Mouse (Mus musculus) thymus, adult 18-20 months (tissue): ENCODE results near the gene BC049715.

Experiments used
- DNase-seq, 2 experiments: peaks; one replicate each; pipeline ENCODE4 v3.0.0; 2022; ENCODE audit warnings: mixed read lengths in 2 of 2

Gene BC049715

DNA sequence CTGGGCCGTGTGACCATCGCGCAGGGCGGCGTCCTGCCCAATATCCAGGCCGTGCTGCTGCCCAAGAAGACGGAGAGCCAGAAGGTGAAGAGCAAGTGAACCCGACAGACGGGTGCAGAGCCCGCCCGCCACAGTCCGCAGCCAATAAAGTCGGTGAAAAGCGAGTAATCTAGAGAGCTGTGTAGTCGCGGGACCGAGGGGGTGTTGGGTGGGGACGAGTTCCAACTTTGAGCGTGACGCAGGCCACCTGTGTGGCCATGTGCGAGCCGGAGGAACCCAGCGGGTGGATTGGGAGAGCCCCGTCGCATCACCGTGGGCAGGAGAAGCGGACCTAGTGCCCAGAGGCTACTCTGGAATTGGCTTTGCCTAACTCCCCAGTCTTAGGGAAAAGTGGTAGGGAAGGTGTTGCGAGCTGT is 18.8 kb upstream of the BC049715 start:
- DNase-seq: peak in 1 of 2 experiments; percentile 28

DNA sequence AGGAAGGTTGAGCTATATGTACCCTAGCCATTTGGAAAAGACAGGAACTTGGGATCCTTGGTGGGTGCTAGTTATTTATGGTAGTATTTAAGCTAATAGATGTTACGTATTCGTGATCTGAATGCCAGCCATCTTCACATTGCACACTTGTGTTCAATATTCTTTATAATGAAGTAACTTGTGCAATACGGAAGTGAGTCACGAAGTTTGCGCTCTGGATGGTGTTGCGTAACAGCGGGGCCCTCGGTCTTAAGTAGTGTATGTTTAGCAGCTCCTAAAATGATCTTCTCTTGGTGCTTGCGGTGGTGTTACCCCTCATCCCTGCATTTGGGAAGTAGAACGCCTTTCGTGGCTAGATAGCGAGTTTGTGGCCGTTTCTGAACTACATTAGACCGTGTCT is 18.3 kb upstream of the BC049715 start:
- DNase-seq: no peak

DNA sequence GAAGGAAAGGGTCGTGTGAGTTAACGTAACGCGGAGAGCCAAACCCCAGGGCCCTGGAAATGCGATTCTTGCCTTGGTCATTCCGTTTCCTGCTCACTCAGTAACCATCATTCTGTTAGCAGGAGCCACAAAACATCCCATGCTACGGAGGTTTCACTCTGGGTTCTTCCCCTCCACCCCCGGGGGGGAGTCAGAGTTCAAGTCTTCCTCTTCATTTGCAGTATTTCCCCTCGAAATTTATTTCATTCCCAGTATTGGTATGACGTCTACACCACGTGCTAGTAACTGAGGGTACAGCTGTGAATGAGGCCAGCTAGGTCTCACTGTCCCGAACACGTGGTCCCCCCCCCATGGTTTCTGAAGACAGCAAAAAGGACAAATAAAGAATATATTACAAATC is 17.8 kb upstream of the BC049715 start:
- DNase-seq: no peak

DNA sequence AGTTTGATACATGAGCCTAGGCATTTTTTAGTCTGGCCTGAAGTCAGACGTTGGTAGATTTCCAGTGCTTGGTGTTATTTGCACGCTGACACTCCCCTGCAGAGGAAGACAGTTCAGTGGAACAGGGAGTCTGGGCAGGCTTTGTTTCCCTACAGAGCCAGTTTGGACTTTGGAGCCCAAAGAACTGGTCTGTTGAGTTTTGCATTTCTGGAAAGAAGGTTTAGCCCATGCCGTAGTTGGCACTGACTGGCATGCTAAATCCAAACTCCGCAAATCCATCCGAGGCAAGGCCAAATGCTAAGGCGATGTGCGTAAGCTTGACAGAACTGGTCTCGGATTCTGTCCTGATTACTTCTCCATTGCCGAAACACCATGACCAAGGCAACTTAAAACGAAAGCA is 16.2 kb upstream of the BC049715 start:
- DNase-seq: no peak

DNA sequence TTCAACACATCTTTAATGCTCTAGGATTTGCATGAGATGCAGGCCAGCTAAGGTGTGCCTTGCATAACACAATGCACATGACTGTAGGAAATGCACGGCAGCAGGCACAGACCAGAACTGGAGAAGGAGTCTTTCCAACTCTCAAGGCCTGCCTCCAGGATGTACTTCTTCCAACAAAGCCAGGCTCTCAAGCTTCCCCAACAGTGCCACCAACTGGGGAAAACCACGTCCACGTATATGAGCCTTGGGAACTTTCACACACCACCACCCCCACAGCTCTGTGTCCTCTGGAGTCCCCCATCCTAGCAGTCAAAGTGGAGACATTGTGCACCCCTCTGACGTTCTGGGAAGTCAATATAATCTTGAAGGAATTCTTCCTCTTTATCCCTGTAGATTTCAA is 14.3 kb upstream of the BC049715 start:
- no peak for DNase-seq

DNA sequence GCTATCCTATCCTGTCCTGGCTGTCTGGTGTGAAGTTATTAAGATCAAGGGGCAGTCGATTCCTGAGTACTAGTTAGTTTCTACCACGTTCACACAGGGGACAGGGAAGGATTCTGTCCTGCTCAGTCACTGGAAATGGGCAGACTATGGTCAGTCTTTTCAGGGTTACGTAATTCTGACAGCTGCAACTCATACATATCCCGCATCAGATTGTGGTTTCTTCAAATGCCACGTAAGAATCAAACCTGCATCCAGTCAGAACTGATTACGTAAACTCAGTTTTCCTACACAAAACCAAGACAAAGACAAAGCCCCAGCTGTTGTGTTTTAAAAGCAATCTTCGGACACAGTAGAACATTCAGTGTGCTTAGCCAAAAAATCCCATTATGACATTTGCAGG is 12.0 kb upstream of the BC049715 start:
- DNase-seq: no peak

DNA sequence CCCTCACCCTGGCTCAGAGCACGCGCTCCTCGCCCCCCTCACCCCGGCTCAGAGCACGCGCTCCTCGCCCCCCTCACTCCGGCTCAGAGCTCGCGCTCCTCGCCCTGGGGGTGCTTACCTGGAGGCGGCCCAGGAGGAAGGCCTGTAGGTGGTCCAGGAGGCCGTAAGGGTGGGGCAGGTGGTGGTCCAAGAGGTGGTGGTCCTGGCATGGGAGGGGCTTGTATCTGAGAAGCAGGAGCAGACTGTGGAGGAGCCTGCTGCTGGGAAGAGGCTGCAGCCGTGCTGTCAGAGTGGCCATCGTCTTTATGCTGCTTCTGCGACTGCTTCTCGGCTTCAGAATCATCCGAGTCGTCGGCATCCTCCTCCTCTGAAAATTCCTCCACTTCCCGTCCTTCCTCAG is 10.6 kb upstream of the BC049715 start:
- DNase-seq: no peak

DNA sequence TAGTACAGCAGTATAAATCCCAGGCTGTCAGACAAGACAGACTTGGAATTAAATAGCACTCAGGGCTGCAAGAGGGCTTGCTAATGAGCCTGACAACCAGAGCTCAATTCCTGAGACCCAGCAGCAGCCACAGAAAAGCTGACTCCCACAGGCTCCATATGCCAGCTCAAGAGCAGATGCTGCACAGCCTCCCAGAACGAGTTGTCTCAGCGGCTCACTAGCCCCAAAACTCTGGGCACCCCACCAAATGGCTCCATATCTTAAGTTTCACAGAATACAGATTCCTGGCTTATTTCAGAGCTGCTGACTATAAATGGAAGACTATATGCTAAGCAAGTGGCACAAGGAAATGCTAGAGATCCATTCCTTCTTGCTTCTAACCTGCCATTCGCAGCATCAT is 9.9 kb upstream of the BC049715 start:
- DNase-seq: no peak

DNA sequence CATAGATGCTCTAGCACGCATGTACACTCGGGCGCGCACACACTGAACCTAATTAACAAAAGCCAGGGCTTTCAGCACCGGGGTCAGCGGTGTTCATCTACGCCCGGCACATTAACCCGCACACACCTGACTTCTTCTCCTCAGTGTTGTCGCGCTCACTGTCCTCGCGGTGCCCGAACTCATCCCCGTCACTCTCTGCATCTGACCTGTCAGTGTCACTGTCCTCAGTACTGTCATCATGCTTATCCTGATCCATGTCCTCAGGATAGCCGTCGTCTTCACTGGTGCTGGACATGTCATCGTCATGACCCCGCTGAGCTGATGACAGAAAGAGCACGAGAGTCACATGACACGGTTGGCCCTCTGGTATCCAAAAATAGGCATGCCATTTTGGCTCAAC is 7.0 kb upstream of the BC049715 start:
- DNase-seq: no peak

DNA sequence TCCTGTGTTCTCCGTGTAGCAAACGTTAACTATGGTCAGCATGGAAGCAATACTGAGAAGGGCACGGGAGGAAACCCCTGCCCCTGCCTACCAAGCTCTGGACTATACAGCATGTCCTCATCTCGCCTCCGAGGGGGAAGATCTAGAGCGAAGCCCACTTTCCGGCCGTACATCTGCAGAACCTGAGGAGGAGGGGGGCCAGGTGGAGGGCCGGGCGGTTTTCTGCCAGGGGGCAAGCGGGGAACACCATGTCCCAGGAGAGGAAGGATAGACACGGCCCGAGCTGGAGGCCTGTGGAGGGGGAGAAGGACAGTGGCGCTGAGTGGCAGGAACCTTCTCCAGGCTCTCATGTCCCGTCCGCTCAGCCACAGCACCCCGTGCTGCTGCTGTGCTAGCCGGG is 6.3 kb upstream of the BC049715 start:
- DNase-seq: no peak

DNA sequence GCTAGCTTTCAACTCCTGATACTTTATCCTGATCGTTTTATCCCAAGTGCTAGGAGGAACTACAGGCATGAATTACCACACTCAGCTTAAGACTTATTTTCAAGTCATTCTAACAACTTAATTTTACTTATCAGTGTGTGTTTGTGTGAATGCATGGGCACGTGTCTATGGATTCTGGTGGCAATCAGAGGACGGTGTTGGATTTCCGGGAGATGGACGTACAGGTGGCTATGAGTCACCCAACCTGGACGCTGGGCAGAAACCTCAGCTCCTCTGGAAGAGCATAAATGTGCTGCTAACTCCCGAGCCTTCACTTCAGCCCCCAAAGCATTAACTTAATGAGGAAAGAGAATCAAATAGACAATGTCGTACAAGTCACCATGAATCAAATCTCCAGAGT is 2.4 kb upstream of the BC049715 start:
- no peak for DNase-seq

DNA sequence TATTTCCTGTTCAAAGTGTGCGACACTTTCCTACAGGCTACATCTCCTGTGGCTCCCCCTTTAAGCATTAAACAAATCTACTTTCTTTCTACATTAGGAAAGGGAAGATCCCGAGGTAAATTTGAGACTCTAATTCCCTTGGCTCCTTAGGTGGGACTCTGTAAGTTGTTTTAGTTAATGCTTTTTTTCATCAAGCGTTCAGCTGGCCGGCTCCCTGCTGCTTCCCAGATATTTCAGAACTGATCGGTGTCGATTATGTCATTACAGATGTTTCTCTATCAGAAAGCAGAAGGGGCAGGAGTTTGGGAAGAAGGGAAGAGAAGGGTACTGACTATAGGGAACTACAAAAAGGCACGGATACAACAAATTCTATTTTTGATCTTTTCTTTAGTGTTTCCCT is 310 bp upstream of the BC049715 start:
- DNase-seq: no peak

DNA sequence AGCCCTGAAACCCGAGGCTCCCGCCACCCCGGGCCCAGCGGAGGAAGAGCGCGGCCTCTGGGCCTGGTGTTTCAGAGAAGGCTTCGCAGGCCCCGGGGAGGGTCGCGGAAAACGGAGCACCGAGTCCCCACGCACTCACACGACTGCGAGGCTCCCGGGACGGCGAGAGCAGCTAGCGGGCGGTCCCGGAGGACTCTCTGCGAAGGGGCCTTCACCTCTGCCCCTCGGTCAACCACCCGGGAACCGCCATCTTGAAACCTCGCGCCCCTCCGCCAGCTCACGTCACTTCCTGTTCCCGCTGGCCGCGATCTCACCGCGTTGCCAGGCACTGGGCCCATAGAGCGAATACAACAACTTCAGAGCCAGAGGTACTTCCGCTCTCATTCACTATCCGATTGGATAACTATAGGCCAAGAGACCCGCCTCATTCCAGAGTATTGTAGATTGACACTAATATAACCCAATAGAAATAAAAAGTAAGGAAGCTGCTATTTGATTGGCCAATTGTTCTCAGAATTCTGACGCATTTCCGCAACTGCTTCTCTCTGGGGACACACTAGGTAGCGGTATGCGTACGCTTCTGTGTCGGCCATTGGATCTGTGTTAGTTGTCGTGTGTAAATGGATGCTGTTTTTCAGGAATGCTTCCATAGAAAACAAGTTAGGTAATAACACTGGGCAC is 595 bp downstream of the BC049715 start, which contains the start of gene Wbp11:
Gene Wbp11 (minus strand): TSS at position 353 of the 681 bp plus-strand sequence.
- DNase-seq: peak; percentile 90 to 95

DNA sequence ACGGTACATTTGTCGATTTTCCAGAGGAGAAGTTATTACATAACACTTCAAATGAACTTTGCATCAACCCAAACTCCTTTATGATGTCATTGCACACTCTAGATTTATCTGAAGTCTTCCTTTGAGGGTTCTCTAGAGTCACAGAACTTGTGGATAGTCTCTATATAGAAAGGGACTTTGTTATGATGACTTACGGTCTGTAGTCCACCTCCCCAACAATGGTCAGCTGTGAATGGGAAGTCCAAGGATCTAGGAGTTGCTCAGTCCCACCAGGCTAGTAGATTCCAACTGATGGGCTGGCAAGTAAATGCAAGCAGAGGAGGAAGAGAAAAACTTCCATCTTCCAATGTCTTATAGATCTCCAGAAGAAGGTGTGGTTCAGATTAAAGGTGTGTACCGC is 1.3 kb downstream of the BC049715 start:
- DNase-seq: no peak

DNA sequence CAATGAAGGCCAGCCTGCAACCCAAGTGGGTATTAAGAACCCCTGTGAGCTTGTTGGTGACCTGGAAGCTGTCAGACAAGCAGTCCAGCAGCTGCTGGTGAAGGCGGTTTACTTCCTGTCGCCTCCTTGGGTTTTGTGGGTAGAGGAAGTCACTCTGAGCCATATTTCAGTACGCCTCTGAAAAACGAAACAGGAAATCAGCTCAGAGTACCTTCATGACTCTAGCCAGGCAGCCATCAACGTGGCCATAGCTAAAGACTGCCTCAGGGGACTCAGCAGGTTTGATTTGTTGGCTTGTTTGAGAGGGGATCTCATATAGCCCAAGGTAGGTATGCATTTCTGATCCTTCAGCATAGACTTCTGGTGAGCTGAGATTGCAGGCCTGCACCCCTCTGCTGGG is 4.3 kb downstream of the BC049715 start:
- DNase-seq: peak in 1 of 2 experiments; percentile 42

DNA sequence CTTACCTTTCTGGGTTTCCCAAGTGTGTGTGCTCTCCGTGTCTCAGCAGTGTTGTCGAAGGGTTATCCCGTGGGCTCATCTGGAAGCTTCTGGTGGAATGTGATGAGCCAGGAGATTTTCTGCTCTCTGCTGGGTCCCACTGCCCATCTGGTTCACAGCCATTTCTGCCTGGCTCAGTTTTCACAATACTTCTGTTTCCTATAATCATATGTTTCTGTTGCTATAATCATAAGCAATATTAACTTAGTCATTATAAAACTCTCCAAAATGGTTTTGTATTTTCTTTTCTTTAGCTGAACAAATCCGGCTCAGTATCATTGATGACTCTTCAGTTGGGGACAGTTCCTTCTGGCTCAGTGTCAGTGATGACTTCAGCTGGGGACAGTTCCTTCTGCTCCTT is 7.9 kb downstream of the BC049715 start, which contains the start of gene Smco3:
Gene Smco3 (minus strand): TSS at position 101 of the 400 bp plus-strand sequence.
- DNase-seq: no peak

DNA sequence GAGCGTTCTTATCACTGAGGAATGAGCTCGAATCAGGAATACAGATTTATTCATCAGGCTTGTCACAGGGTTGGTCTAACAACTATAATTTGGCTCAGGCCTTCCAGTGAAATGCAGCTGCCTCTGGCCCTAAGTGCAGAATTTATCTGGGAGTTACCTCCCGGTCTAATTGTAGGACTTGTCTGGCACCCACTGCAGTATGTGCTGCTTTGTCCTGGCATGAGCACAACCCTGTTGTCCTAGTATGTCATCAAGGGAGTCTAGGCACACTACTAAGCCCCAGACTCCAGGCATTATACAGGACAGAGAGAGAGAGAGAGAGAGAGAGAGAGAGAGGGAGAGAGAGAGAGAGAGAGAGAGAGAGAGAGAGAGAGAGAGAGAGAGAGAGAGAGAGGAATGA is 9.9 kb downstream of the BC049715 start:
- DNase-seq: no peak

DNA sequence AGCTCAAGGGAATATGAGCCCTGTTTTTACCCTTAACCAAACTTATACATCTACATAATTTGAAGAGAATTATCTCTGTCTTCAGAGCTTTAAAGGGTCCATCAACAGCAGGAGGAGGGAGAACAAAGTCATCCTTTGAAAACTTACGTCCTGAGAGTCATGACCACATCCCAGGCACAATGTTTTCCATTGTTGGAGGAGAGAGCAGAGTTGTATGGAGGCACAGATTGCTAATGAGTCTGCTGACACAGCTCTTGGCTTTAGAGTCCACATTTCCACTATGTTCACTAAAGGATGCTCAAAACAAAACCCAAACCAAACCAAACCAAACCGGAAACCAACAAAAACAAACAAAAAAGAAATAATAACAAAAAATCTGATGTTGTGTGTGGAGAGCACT is 17.5 kb downstream of the BC049715 start:
- DNase-seq: no peak

DNA sequence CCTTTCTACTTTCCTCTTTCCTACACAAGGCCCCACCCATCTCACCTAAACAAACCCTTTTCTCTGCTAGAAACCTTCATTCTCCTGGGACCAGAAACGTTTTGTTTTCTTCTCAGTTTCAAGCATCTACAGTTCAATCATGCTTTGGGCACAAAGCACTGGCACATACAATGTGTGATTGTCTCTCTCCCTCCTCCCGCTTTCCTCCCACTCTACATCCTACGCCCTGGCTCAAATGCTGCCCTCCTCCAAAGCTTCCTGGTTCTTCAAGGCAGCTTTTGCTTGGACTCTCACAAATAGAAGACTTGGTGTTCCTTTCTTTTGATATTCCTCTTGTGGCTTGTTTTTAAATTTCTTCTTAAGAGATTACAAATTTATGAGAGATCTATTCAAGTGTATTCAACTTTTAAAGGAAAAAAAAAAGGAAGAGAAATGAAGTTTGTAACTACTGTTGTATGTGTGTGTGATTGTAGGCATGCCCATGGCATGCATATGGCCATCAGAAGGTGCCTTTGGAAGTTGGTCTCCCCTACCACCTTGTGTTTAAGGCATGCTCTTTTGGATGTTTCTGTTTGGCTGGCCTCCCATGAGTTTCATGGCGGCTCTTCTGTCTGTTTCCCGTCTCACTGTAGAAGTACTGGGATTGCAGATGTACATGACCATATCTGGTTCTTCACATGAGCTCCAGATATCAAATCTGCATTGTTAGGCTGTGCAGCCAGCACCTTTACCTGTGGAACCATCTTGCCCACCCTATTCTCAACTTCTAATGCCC is 18.5 kb downstream of the BC049715 start:
- DNase-seq: no peak

DNA sequence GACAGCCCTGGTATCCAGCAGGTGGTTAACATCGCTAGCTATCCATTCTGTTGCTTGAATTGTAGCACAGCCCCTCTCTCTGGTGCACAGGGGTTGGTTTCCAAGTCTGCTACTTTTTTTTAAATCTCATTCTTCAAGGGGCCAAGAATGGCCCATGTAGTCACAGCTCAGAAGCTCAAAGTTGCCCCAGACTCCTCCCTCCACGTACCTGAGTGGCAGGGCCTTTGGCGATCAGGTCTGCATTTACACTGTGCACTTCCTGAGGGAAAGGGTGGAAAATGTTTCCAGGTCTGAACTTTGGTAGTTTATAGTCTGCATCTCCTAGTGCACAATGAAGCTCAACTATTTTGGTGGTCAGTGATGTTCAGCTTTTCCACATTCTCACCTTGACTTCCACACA is 19.8 kb downstream of the BC049715 start:
- DNase-seq: no peak

DNA sequence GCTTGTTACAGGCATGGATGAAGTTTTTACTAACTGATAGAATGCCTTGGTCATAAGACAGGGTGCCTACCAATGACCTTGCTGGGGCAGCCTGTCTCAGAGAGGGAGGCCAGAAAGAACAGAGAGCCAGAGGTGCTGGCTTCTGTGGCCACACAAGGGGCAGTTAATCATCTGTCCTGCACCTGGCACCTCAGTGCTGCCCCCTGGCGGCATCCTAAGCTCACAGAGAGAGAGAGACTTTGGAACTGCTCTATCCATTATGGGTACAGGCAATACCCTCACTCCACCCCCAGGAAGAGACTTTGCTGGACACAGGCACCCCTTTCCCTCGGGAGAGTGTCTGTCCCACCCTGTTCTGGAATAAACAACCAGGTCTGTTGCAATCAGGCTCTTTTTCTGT is 20.4 kb downstream of the BC049715 start:
- peak in 1 of 2 experiments; percentile 34 for DNase-seq

DNA sequence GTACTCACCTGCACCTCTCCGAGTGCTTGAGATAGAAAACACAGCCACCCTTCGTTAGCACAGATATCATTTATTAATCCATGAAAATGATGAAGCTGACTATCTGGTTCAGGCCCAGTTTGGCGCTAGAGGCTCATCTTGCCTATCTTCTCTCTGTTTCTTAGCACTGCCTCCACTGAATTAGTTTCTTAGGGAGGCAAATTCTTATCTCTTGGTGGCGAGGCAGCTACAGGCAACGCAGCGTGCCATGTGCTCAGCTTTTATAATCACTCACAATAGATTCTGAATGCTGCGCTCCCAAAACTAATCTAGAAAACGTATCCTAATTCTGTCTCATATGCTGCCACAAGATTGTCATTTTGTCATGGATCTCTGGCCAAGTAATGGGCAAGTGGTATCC is 21.0 kb downstream of the BC049715 start:
- DNase-seq: no peak

DNA sequence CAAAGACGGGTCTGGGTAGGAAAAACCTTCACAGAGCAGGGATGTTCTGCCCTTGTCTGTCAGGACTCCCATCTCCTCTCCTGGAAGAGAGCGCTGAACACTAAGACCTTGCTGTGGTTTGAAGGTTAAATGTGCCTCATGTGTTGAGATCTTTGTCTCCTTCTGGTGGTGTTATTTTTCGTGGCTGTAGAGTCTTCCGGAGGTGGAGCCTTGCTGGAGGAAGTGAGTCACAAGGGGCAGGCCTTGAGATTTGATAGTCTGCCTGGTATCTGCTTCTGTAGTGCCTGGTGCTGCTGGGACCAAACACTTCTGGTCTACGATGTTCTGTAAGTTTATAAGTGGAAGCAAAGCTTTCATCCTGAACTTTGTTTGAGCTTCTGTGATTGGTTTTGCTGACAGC is 21.5 kb downstream of the BC049715 start:
- DNase-seq: no peak

DNA sequence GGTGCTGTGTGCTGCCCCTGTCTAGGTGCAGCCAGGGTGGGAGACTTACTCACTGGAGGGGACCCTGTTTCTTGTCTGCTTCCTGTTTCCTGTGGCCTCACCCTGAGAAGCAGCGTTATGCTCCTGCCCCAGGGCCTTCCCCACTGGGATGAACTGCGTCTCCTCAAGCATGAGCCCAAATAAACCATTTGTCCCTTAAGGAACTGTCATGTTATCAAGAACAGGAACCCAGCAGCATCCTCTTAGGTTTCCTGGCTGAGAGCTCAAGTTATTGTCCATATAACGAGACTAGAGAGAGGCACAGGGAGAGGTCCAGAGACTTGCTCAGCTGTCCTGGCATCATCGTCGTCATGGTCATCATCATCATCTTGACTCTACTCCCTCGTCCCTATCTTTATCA is 22.8 kb downstream of the BC049715 start:
- DNase-seq: no peak

DNA sequence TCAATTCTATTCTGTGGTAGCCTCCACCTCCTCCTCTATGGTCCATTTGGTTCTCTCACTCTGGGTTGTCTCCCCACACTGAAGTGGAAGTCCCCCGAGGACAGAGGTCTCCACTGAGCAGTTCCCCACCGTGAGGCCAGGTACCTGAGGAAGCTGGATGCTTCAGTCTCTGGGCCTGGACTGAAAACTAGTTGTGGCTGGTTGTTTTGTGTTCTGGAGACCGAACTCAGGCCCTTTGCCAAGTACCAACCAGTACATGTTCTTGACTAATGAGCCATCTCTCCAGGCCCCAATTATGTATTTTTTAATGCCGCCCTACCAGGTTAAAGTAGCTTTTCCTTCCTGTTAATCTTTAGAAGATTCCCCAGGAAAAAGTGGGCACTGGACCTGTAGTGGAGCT is 24.9 kb downstream of the BC049715 start:
- DNase-seq: no peak
